16 mouse cellular contexts compared by ENCODE assay signal in genomic region chr6:32570445-32570844, GRCm38 (mm10).
"Had no signal": no experiment of that assay in that cellular context is flagged by ENCODE, and none has a peak within 500 bp of the region (broad histone marks: within the 10 kb centered on the region; RNA-seq: fewer than 3 reads in every experiment).

No protein-coding gene starts in this region.

- H3K4me3 ChIP-seq: intestine, embryonic 15.5 days; layer of hippocampus, adult 2 months; limb, embryonic 15.5 days; liver, embryonic 13.5 days; midbrain, embryonic 10.5 days; myocyte; neural tube, embryonic 15.5 days had no signal

- H3K4me2 ChIP-seq: intestine, embryonic 15.5 days; limb, embryonic 15.5 days; liver, embryonic 13.5 days; neural tube, embryonic 15.5 days had no signal

- H3K36me3 ChIP-seq: intestine, embryonic 15.5 days; limb, embryonic 15.5 days; liver, embryonic 13.5 days; midbrain, embryonic 10.5 days; neural tube, embryonic 15.5 days had no signal

- DNase-seq: kidney, adult 18-20 months; kidney, postnatal 10 days; kidney, postnatal 4 days; liver, embryonic 13.5 days; lung, adult 18-20 months; midbrain, embryonic 14.5 days; right cerebral cortex, postnatal 4 days; spleen, adult 18-20 months; thymus, adult 2 months; thymus, postnatal 25 days had no signal

- ATAC-seq: intestine, embryonic 15.5 days had no signal

- H3K27me3 ChIP-seq: intestine, embryonic 15.5 days; limb, embryonic 15.5 days; neural tube, embryonic 15.5 days had no signal

- H3K27ac ChIP-seq: intestine, embryonic 15.5 days; layer of hippocampus, adult 2 months; limb, embryonic 15.5 days; liver, embryonic 13.5 days; midbrain, embryonic 10.5 days; neural tube, embryonic 15.5 days had no signal

- H3K9ac ChIP-seq: intestine, embryonic 15.5 days; limb, embryonic 15.5 days; liver, embryonic 13.5 days; neural tube, embryonic 15.5 days had no signal

- H3K4me1 ChIP-seq: intestine, embryonic 15.5 days; limb, embryonic 15.5 days had no signal

- H3K9me3 ChIP-seq: intestine, embryonic 15.5 days; limb, embryonic 15.5 days; liver, embryonic 13.5 days; midbrain, embryonic 10.5 days; neural tube, embryonic 15.5 days had no signal
